18 mouse cellular contexts compared by ENCODE assay signal in genomic region chr7:90083799-90084198, GRCm38 (mm10). TPM values are rescaled to one million over a fixed set of nuclear protein-coding genes. Genes with fewer than 3 reads are reported as not detected.
DNase-seq lines count a peak whose midpoint lies in the region; ATAC-seq lines count a peak whose summit lies in the region.
"Had no signal": no experiment of that assay in that cellular context is flagged by ENCODE, and none has a peak within 500 bp of the region (broad histone marks: within the 10 kb centered on the region; RNA-seq: fewer than 3 reads in every experiment).

No protein-coding gene starts in this region.

- no peak for DNase-seq in lung, postnatal 36 days
- DNase-seq in right cerebral cortex, postnatal 4 days, result no peak
- no peak for DNase-seq in urinary bladder, adult 2 months (ENCODE audit: low spot score)
- no peak for DNase-seq in urinary bladder, postnatal 36 days (ENCODE audit: low spot score in 2 of 2)
- DNase-seq: adrenal gland, adult 2 months; cerebellum, adult 11 months; cerebellum, postnatal 36 days; heart, postnatal 4 days; kidney, postnatal 14 days; midbrain, embryonic 14.5 days; thymus, adult 2 months had no signal

- H3K36me3 ChIP-seq in lung, embryonic 15.5 days, result no peaks in the 10 kb centered on the region
- peaks cover 9% of the 10 kb centered on the region; the same call in 1 of the 2 replicates for H3K36me3 ChIP-seq in erythroblast, embryonic 14.5 days (ENCODE audit: control insufficient read depth)
- H3K36me3 ChIP-seq in liver, embryonic 12.5 days, result no peaks in the 10 kb centered on the region
- H3K36me3 ChIP-seq in stomach, embryonic 14.5 days (ENCODE audit: control insufficient read depth, insufficient read depth, low read length), result no peaks in the 10 kb centered on the region
- H3K36me3 ChIP-seq: embryonic facial prominence, embryonic 12.5 days; heart, embryonic 13.5 days had no signal

- H3K9ac ChIP-seq in lung, embryonic 15.5 days, result no peak overlapping the region
- H3K9ac ChIP-seq in liver, embryonic 12.5 days, result peak overlapping the region; percentile 5; the same call in 1 of the 2 replicates
- H3K9ac ChIP-seq in stomach, embryonic 14.5 days (replicated peaks; ENCODE audit: low read depth, low read length), result no peak overlapping the region
- H3K9ac ChIP-seq: embryonic facial prominence, embryonic 12.5 days; heart, embryonic 13.5 days had no signal

- 53% methylated on average over 7 of the region's 7 CpGs for WGBS in lung, embryonic 15.5 days
- 52% methylated on average over 7 of the region's 7 CpGs for WGBS in liver, embryonic 12.5 days (ENCODE audit: insufficient replicate concordance)
- WGBS in stomach, embryonic 14.5 days, result 47% methylated on average over 7 of the region's 7 CpGs

- no peak overlapping the region for H3K4me2 ChIP-seq in lung, embryonic 15.5 days
- peak overlapping the region; percentile 31 for H3K4me2 ChIP-seq in liver, embryonic 12.5 days
- no peak overlapping the region for H3K4me2 ChIP-seq in stomach, embryonic 14.5 days (replicated peaks; ENCODE audit: low read depth, low read length)
- H3K4me2 ChIP-seq: embryonic facial prominence, embryonic 12.5 days; heart, embryonic 13.5 days had no signal

- peaks cover 19% of the 10 kb centered on the region for H3K4me1 ChIP-seq in lung, embryonic 15.5 days
- peaks cover 78% of the 10 kb centered on the region for H3K4me1 ChIP-seq in erythroblast, embryonic 14.5 days (ENCODE audit: control insufficient read depth)
- H3K4me1 ChIP-seq in liver, embryonic 12.5 days, result peaks cover 73% of the 10 kb centered on the region
- H3K4me1 ChIP-seq in stomach, embryonic 14.5 days (ENCODE audit: control insufficient read depth, insufficient read depth, low read length), result peaks cover 15% of the 10 kb centered on the region
- H3K4me1 ChIP-seq: embryonic facial prominence, embryonic 12.5 days had no signal

- no peaks in the 10 kb centered on the region for H3K9me3 ChIP-seq in lung, embryonic 15.5 days
- H3K9me3 ChIP-seq in erythroblast, embryonic 14.5 days (ENCODE audit: control insufficient read depth, low read length), result no peaks in the 10 kb centered on the region
- H3K9me3 ChIP-seq in liver, embryonic 12.5 days (replicated peaks), result no peaks in the 10 kb centered on the region
- no peaks in the 10 kb centered on the region for H3K9me3 ChIP-seq in stomach, embryonic 14.5 days (ENCODE audit: control insufficient read depth, low read depth, low read length)
- H3K9me3 ChIP-seq: embryonic facial prominence, embryonic 12.5 days; heart, embryonic 13.5 days had no signal

- no peak for ATAC-seq in lung, embryonic 15.5 days (ENCODE audit: borderline replicate concordance, extremely low read depth, low FRiP score, low TSS enrichment)
- peak; percentile 73 for ATAC-seq in liver, embryonic 12.5 days
- ATAC-seq in stomach, embryonic 14.5 days (ENCODE audit: insufficient number of reproducible peaks, insufficient read depth, low FRiP score, low read depth), result peak; percentile 61; the same call in 1 of the 2 replicates
- ATAC-seq: forebrain, embryonic 14.5 days had no signal

- no peak overlapping the region for H3K4me3 ChIP-seq in lung, embryonic 15.5 days
- H3K4me3 ChIP-seq in erythroblast, embryonic 14.5 days (replicated peaks), result peak overlapping the region; percentile 43
- no peak overlapping the region for H3K4me3 ChIP-seq in liver, embryonic 12.5 days
- no peak overlapping the region for H3K4me3 ChIP-seq in stomach, embryonic 14.5 days (ENCODE audit: low read depth, low read length)
- H3K4me3 ChIP-seq: embryonic facial prominence, embryonic 12.5 days; heart, embryonic 13.5 days had no signal

- no peaks in the 10 kb centered on the region for H3K27me3 ChIP-seq in lung, embryonic 15.5 days
- no peaks in the 10 kb centered on the region for H3K27me3 ChIP-seq in erythroblast, embryonic 14.5 days (ENCODE audit: control insufficient read depth)
- no peaks in the 10 kb centered on the region for H3K27me3 ChIP-seq in liver, embryonic 12.5 days (replicated peaks)
- H3K27me3 ChIP-seq in stomach, embryonic 14.5 days (ENCODE audit: control insufficient read depth, insufficient read depth, low read length), result no peaks in the 10 kb centered on the region
- H3K27me3 ChIP-seq: embryonic facial prominence, embryonic 12.5 days; heart, embryonic 13.5 days had no signal

- H3K27ac ChIP-seq in lung, embryonic 15.5 days, result peak overlapping the region; percentile 37; the same call in 1 of the 2 replicates
- peak overlapping the region; percentile 93 for H3K27ac ChIP-seq in liver, embryonic 12.5 days
- peak overlapping the region; percentile 39; the same call in 1 of the 2 replicates for H3K27ac ChIP-seq in stomach, embryonic 14.5 days (ENCODE audit: low read length)
- H3K27ac ChIP-seq: embryonic facial prominence, embryonic 12.5 days; heart, embryonic 13.5 days had no signal

RNA-seq across cellular contexts. Expression of gene Picalm, which starts 46.2 kb away (rescaled TPM):
- polyA plus RNA-seq in lung, embryonic 15.5 days (2015; fragmentation: Nextera tagmentation; extraction: Ambion mirVana), result 40.8 and 43.2 TPM in 2 replicates
- 29.3 and 37.6 TPM in 2 replicates for polyA plus RNA-seq in erythroblast, embryonic 14.5 days (2012)
- polyA plus RNA-seq in liver, embryonic 12.5 days (2016; fragmentation: Nextera tagmentation; extraction: Ambion mirVana), result 71.1 and 73.2 TPM in 2 replicates
- 74.5 and 77.1 TPM in 2 replicates for polyA plus RNA-seq in stomach, embryonic 14.5 days (2014; fragmentation: Nextera tagmentation; extraction: Ambion mirVana)
- polyA plus RNA-seq in urinary bladder, adult 2 months (2012; rRNA removed), result 148 and 156 TPM in 2 replicates

Comparison
In these comparisons a context has a peak if more than half of its experiments do, and no peak if none do; other contexts are left out.
1. H3K27ac ChIP-seq: peak in every context shown above with its lines; median percentile 93 in liver, embryonic 12.5 days; 39 in stomach, embryonic 14.5 days; 37 in lung, embryonic 15.5 days.